Mouse (Mus musculus) testis, postnatal 14 days (tissue): Measurements from ENCODE around the gene Gpsm3.

Experiments
- DNase-seq: peaks from one replicate; pipeline ENCODE4 v3.0.0; 2021; ENCODE audit warnings: low spot score

The Gpsm3 gene

DNA sequence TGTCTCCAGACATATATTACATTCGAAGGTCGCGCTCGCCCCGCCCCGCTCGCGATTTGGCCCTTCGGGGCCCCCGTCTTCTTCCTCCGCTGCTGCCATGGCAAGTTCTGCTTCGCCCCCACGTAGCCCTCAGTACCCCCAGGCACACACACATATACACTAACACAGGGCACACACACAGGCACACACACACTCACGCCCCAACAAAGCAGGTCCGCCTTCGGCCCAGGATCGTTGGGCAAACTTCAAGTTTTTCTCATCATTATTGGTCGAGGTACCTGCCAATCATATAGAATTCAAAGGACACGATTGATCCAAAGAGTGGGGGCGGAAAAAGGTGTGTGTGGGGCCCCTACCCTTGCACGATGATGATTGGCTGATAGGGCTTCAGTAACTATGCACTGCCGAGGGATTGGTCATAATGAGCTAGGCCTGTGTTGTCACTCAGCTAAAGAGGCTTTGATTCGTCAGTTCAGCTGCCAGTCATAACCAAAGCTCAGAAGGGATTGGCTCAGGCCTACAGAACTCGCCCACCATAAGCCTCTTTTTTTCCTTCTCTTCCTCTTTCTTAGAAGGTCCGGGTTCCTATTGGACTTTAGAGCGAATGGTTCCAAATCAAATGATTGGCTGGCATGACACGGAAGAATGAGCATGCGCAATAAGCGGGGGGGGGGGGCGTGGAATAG, 13.9 kb downstream of the Gpsm3 start, which contains the start of gene Rnf5:
Rnf5 (minus strand) TSS at position 316 of the 686 bp plus-strand sequence.
- DNase-seq, result peak; percentile 99

- DNase-seq, result peak; percentile 99
These were observed 14.5 kb downstream of the Gpsm3 start, which contains the start of gene Agpat1 for GRCm38 (mm10) chr17:34604061-34604508. Agpat1 (plus strand) TSS chr17:34604262.

DNA sequence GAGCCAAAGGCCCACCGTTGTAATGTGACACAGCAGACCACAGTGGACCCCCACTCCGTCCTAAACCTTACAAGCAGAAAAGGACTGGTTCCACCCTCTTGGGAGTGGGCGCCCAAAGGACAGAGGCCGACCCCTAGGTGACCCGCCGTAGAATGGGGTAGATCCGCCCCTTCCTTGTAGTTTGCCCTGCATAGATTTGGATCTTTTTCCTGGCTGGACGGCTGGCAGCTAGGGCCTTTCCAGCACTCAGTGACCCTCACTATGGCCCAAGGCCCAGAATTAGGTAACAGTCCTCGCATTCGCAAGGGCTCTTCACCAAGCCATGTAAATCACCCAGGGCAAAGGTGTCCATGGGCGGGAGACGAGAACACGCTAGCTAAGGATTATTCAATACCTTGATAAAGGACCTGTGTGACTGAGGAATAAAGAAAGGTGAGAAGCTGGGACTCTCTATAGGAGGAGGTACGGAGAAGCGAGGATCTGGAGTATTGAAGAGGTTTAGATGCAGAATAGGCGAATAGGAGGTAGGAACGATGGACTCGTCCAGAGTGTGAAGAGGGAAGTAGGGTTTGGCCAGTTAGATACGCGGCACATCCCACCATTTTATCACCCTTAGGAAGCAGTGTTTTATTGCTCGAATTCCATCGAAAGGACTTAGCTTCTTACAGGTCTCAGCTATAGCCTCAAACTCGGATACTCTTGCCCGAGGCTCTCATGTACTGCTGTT, 15.1 kb downstream of the Gpsm3 start:
- peak; percentile 67 for DNase-seq

GRCm38 (mm10) chr17:34605609-34606008, 16.0 kb downstream of the Gpsm3 start:
- peak; percentile 98 for DNase-seq

- DNase-seq, result peak; percentile 61
These were observed 16.8 kb downstream of the Gpsm3 start for GRCm38 (mm10) chr17:34606186-34607039.

GRCm38 (mm10) chr17:34607997-34608396, 18.4 kb downstream of the Gpsm3 start:
- no peak for DNase-seq

- DNase-seq, result no peak
These were observed 21.4 kb downstream of the Gpsm3 start for GRCm38 (mm10) chr17:34611050-34611449.

DNA sequence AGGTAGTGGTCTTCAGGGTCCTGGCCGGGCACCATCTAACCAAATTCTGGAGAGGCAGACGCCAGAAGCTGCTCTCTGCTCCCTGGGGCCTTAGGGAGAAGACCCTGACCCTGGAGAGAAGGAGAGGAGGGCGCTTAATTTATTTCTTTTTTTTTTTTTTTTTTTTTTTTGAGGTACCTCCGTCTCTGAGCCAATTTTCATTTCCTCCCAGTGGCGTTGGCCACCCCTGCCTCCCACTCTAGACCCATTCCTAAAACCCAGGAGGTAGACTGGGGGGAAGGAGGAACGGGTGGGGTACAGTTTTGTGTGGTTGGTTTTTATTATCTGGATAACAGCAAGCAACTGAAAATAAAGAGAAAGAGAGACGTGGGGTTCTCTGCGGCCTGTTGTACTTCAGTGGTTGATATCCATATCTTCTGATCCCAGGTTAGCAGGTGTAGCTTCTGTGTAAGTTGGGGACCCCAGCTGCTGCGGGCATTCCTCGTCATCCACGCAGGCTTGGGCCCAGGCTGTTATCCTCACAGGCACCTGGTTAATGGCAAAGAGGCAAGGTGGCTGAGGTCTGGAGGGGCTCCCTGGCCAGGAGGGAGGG, 23.5 kb downstream of the Gpsm3 start:
- DNase-seq, result no peak

DNA sequence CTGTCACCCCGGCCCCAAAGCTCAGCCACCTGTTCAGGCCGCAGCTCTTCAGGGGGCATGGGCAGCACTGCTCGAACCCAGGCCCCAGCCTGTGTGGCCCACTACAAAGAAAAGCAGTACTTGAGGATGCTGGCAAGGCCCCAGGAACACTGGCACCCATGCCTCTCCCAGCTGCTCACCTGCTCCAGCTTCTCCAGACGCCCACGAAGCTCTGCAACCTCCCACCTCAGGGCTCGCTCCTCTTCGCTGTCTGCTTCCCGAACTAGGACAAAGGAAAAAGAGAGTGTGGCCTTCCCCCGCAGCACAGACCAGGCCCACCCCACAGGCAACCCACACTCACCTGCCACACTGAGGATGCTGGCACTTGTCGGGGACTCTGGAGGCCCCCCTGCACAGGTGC, 24.2 kb downstream of the Gpsm3 start:
- no peak for DNase-seq

GRCm38 (mm10) chr17:34615871-34616270, 26.3 kb downstream of the Gpsm3 start, which contains the start of gene Egfl8:
Egfl8 (minus strand) TSS chr17:34615971.
- DNase-seq, result no peak

GRCm38 (mm10) chr17:34618999-34619398, 29.4 kb downstream of the Gpsm3 start:
- DNase-seq, result no peak

GRCm38 (mm10) chr17:34621006-34621405, 31.4 kb downstream of the Gpsm3 start:
- DNase-seq, result no peak

DNA sequence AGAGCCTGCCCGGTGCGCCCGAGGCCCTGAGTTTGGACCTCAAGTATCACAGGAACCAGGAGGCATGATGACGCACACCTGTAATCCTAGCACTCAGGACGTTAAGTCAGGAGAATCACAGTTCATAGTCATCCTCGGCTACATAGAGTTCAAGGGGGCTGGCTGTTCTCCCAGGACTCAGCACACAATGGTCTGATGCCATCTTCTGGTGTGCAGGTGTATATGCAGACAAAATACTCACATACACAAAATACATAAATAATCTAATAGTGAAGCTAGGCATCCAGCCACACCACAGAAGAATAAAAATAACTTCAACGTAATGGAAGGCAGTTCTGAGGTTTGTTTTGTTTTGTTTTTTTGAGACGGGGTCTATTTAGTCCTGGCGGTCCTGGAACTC, 33.6 kb downstream of the Gpsm3 start:
- no peak for DNase-seq

DNA sequence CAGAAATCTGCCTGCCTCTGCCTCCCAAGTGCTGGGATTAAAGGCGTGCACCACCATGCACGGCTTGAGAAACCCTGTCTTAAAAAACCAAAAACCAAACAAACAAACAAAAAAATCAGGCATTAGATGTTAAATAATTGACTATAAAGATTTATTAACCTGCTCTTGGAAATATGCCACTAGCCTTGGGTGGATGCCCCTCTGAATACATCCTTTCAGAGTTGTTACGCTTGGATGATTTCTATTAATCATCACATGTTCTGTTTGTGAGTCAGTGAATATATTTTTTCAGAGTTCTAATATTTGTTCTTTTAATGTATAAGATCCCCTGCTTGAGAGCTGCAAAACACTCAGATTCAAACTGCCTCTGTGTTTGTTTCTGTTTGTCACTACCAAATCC, 35.4 kb downstream of the Gpsm3 start:
- DNase-seq, result no peak

- no peak for DNase-seq
These were observed 36.6 kb downstream of the Gpsm3 start for GRCm38 (mm10) chr17:34626062-34626772.

DNA sequence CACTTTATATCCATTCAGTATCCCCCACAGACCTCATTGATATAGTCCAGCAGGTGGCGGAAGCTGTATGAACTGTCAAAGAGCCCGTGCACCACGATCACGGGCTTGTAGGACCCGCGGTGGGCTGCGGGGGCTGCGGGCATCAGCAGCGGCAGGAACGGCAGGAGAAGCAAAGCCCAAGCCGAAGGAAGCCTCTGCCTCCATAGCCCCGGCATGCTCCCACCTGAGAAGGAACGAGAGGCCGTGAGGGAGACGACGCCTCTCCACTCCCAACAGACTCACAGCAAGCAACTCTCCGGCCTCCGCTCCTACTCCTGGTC, 37.1 kb downstream of the Gpsm3 start:
- no peak for DNase-seq

DNA sequence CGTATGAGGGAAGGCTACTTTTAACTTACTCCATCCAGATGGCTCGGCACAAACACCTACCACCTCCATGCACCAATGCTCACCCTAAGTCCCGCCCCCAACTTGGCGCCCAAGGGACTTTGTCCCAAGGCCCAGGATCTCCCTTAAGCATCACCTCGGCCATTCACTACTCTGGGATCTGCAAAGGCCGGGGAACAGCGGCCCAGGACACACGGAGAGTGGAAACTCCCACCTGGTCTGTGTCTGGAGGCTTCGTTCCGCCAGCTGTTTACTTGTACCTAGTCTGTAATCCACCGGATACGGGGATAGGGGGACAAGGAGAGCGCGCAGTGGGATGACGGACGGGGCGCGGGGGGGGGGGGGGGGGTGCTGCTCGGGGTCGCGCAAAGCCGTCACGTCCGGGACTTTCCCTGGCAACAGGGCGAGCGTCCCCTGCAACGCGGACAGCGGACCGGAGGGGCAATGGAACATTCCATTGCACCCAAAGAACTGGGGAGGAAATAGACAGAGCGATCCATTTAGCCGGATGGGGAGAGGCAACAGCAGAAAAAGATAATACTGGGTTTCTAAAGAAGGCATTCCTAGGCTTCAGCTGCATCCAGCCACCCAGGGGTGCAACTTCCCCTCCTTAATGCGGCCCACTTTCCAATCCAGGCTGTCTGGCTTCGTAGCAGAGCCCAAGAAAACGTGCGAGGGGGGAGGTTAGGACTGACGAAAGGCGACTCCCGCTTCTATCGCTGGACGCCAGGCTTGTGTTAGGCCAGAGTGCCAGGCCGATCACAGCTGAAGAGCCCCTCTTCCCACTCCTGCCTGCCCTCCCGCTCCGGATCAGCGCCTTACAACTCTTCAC, 37.7 kb downstream of the Gpsm3 start:
- DNase-seq, result peak; percentile 88

DNA sequence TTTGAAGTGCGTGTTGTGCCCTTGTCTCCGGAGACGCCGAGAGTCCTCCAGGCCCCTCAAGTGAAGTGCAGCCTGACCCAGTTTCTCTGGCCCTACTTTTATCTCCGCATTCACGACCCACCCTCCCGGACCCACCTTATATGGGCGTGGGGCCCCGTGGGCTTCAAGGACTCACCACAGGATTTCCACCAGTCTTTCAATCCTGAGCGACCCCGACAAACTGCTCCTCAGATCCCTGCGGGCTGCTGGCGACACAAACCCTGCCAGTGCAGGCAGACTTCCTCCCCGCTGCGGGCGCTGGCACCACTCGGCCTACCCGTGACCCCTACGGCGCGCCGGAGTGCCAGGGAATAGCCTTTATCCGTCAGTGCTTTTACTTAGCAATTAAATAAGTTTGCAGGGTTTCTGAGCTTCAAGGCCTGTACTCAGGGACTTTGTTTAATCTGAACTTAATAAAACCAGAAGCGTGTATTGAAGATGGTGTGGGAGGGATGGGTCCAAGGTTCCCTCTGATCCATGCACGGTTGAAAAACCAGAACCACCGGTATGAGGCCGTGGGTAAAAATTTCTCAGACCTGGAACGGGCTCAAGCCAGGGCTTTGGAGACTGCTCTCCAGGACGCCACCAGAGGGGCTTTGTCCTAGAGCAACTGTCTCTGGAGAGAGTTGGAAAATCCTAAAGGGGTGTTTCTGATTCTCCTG, 38.5 kb downstream of the Gpsm3 start, which contains the start of gene Ppt2:
Ppt2 (minus strand) TSS at position 568 of the 701 bp plus-strand sequence.
- DNase-seq, result no peak

- DNase-seq, result no peak
These were observed 39.0 kb downstream of the Gpsm3 start for GRCm38 (mm10) chr17:34628644-34628967.

DNA sequence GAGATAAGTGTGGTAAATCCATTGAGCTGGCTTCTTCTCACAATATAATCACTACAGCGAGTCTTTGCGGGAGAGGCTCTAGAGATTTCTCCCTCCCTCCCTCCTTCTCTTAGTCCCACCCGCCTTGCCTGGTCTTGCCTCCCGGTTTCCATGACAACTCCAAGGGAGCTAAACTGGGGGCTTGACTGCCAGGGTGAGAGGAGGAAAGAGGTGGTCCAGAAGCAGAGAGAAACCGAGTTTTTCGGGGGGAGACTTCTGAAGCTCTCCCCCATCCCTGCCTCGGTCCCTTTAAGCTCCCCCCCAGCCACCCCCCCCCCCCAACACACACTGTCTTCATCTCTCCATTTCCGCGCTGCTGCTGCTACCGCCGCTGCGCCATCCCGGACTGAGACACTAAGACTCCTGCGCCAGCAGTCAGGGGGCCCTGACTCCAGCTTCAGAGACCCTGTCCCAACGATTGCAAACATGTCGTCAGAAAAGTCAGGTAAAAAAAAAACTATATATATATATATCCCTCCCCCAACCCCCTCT, 39.7 kb downstream of the Gpsm3 start, which contains the start of gene Prrt1:
Prrt1 (plus strand) TSS at position 313 of the 531 bp plus-strand sequence.
- no peak for DNase-seq
